8 mouse cellular contexts compared by ENCODE assay signal in the genomic region with DNA sequence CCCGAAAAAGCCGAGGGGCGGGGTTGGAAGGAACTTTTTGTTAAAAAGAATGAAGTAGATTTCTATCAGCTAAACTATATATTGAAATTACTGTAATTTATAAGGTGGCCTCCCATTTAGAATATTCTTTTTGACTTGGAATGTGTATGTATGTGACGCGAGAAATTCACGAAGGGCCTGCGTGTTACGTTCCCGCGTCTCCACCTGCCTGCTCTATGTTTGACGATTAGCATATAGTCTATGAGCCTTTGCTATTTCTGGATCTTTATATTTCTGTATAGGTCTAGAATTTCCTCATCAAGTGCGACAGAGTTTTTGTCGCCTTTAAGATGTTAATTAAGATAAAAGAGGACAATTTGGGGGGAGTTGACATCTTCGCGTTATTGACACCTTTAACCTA. TPM values are rescaled to one million over a fixed set of nuclear protein-coding genes. Genes with fewer than 3 reads are reported as not detected.
A peak's percentile ranks its signal among the peaks of the same experiment; 100 is the strongest.
DNase-seq lines count a peak whose midpoint lies in the region; ATAC-seq and TF ChIP-seq lines count a peak whose summit lies in the region.

No protein-coding gene starts in this region.

- no peaks in the 10 kb centered on the region for H3K9me3 ChIP-seq in embryonic facial prominence, embryonic 11.5 days (replicated peaks; ENCODE audit: control insufficient read depth, low read length)
- H3K9me3 ChIP-seq in intestine, embryonic 15.5 days = no peaks in the 10 kb centered on the region

- peaks cover 49% of the 10 kb centered on the region for H3K79me2 ChIP-seq in myocyte (ENCODE audit: control insufficient read depth, insufficient read depth)

- peak overlapping the region; percentile 28; the same call in 1 of the 2 replicates for H3K27ac ChIP-seq in embryonic facial prominence, embryonic 11.5 days (replicated peaks; ENCODE audit: low read depth, low read length)
- H3K27ac ChIP-seq in intestine, embryonic 15.5 days = peak overlapping the region; percentile 52; the same call in 1 of the 2 replicates

- no peaks in the 10 kb centered on the region for H3K27me3 ChIP-seq in embryonic facial prominence, embryonic 11.5 days (ENCODE audit: control insufficient read depth, insufficient read depth, low read length)
- H3K27me3 ChIP-seq in intestine, embryonic 15.5 days (replicated peaks) = no peaks in the 10 kb centered on the region
- H3K27me3 ChIP-seq in myocyte (ENCODE audit: control insufficient read depth, insufficient read depth, insufficient read length) = no peaks in the 10 kb centered on the region

- peak; percentile 35; the same call in 1 of the 2 replicates for ATAC-seq in embryonic facial prominence, embryonic 11.5 days (replicated peaks; ENCODE audit: insufficient number of reproducible peaks, low FRiP score, low TSS enrichment, low read depth)
- peak; percentile 55 for ATAC-seq in intestine, embryonic 15.5 days

- TF ChIP-seq CTCF in lung, adult 2 months (IDR thresholded peaks at IDR 0.05; ENCODE audit: insufficient read depth, low read length) = no peak

- H3ac ChIP-seq in myocyte (ENCODE audit: control insufficient read depth, insufficient read length) = peak overlapping the region; percentile 35

- no peak for TF ChIP-seq POLR2A in lung, adult 2 months (IDR thresholded peaks at IDR 0.05; ENCODE audit: borderline replicate concordance, extremely low read depth, low read depth, low read length)
- TF ChIP-seq POLR2A in myocyte (IDR thresholded peaks at IDR 0.05; ENCODE audit: insufficient read length, low read depth) = no peak

- peak overlapping the region; percentile 58 for H3K4me2 ChIP-seq in embryonic facial prominence, embryonic 11.5 days (ENCODE audit: low read depth, low read length)
- H3K4me2 ChIP-seq in intestine, embryonic 15.5 days (replicated peaks) = peak overlapping the region; percentile 68
- H3K4me2 ChIP-seq in myocyte (ENCODE audit: low read depth) = peak overlapping the region; percentile 77

- WGBS in lung, adult 2 months = 6% methylated on average over 15 of the region's 15 CpGs
- 8% methylated on average over 15 of the region's 15 CpGs for WGBS in embryonic facial prominence, embryonic 11.5 days
- 7% methylated on average over 15 of the region's 15 CpGs for WGBS in intestine, embryonic 15.5 days

- peak overlapping the region; percentile 82 for H3K9ac ChIP-seq in embryonic facial prominence, embryonic 11.5 days (replicated peaks; ENCODE audit: low read length)
- H3K9ac ChIP-seq in intestine, embryonic 15.5 days = peak overlapping the region; percentile 71

- H3K4me3 ChIP-seq in lung, adult 2 months (replicated peaks; ENCODE audit: extremely low read depth, low read depth, low read length) = peak overlapping the region; percentile 65
- peak overlapping the region; percentile 85 for H3K4me3 ChIP-seq in embryonic facial prominence, embryonic 11.5 days (ENCODE audit: low read depth, low read length)
- peak overlapping the region; percentile 74 for H3K4me3 ChIP-seq in intestine, embryonic 15.5 days (replicated peaks)
- H3K4me3 ChIP-seq in myocyte = peak overlapping the region; percentile 96

- no peak for DNase-seq in lung, adult 2 months
- no peak for DNase-seq in lung, postnatal 10 days
- DNase-seq in embryonic facial prominence, embryonic 11.5 days (ENCODE audit: low spot score) = peak; percentile 39
- no peak for DNase-seq in urinary bladder, postnatal 25 days (ENCODE audit: low spot score)
- DNase-seq in spleen, adult 18-20 months = no peak
- no peak for DNase-seq in right cerebral cortex, postnatal 25 days

- H3K36me3 ChIP-seq in embryonic facial prominence, embryonic 11.5 days (replicated peaks; ENCODE audit: control insufficient read depth, insufficient read depth, low read depth, low read length) = no peaks in the 10 kb centered on the region
- no peaks in the 10 kb centered on the region for H3K36me3 ChIP-seq in intestine, embryonic 15.5 days
- no peaks in the 10 kb centered on the region for H3K36me3 ChIP-seq in myocyte (ENCODE audit: control insufficient read depth, insufficient read depth)

- H3K4me1 ChIP-seq in lung, adult 2 months (ENCODE audit: control insufficient read depth, insufficient read depth, low read length) = peaks cover 3% of the 10 kb centered on the region
- H3K4me1 ChIP-seq in embryonic facial prominence, embryonic 11.5 days (ENCODE audit: control insufficient read depth, insufficient read depth, low read length) = no peaks in the 10 kb centered on the region
- H3K4me1 ChIP-seq in intestine, embryonic 15.5 days (replicated peaks) = 0 out of 2 replicates have a peak, but pooled peaks cover 3% of the 10 kb centered on the region

TF ChIP-seq in myocyte, 11 proteins besides CTCF, POLR2A, EP300 and RAD21:
- TF ChIP-seq TCF12 (IDR thresholded peaks at IDR 0.05; ENCODE audit: insufficient read depth, poor library complexity, severe bottlenecking) (no peak), REST (IDR thresholded peaks at IDR 0.05; ENCODE audit: insufficient read depth, insufficient read length) (no peak)

RNA-seq across cellular contexts. Expression of gene Ppwd1, which starts 0.5 kb away (rescaled TPM):
- polyA plus RNA-seq in lung, adult 2 months (2012; rRNA removed) = 0.83 and 2.1 TPM in 2 replicates
- 15.4 and 19.3 TPM in 2 replicates for polyA plus RNA-seq in embryonic facial prominence, embryonic 11.5 days (2014; fragmentation: Nextera tagmentation; extraction: Ambion mirVana)
- polyA plus RNA-seq in intestine, embryonic 15.5 days (2015; fragmentation: Nextera tagmentation; extraction: Ambion mirVana) = 12.9 and 14.8 TPM in 2 replicates
- polyA plus RNA-seq in myocyte (2012; fragmentation: generic; extraction: Trizol) = 2.7 TPM

RNA-seq across cellular contexts. Expression of gene Cenpk, which starts 0.8 kb away (rescaled TPM):
- 0.13 TPM in 1 of 2 replicates, not detected in the other for polyA plus RNA-seq in lung, adult 2 months (2012; rRNA removed)
- 84.3 and 100 TPM in 2 replicates for polyA plus RNA-seq in embryonic facial prominence, embryonic 11.5 days (2014; fragmentation: Nextera tagmentation; extraction: Ambion mirVana)
- polyA plus RNA-seq in intestine, embryonic 15.5 days (2015; fragmentation: Nextera tagmentation; extraction: Ambion mirVana) = 48.7 and 59.0 TPM in 2 replicates
- 4.0 TPM for polyA plus RNA-seq in myocyte (2012; fragmentation: generic; extraction: Trizol)

RNA-seq across cellular contexts. Expression of gene Trim23, which starts 50.6 kb away (rescaled TPM):
- polyA plus RNA-seq in lung, adult 2 months (2012; rRNA removed) = 1.7 and 3.5 TPM in 2 replicates
- 26.7 and 28.4 TPM in 2 replicates for polyA plus RNA-seq in embryonic facial prominence, embryonic 11.5 days (2014; fragmentation: Nextera tagmentation; extraction: Ambion mirVana)
- 10.9 and 13.2 TPM in 2 replicates for polyA plus RNA-seq in intestine, embryonic 15.5 days (2015; fragmentation: Nextera tagmentation; extraction: Ambion mirVana)
- 4.6 TPM for polyA plus RNA-seq in myocyte (2012; fragmentation: generic; extraction: Trizol)

RNA-seq across cellular contexts. Expression of gene Trappc13, which starts 50.9 kb away (rescaled TPM):
- 4.7 and 6.9 TPM in 2 replicates for polyA plus RNA-seq in lung, adult 2 months (2012; rRNA removed)
- 75.6 and 82.2 TPM in 2 replicates for polyA plus RNA-seq in embryonic facial prominence, embryonic 11.5 days (2014; fragmentation: Nextera tagmentation; extraction: Ambion mirVana)
- 56.2 and 61.4 TPM in 2 replicates for polyA plus RNA-seq in intestine, embryonic 15.5 days (2015; fragmentation: Nextera tagmentation; extraction: Ambion mirVana)
- polyA plus RNA-seq in myocyte (2012; fragmentation: generic; extraction: Trizol) = 22.1 TPM

RNA-seq across cellular contexts. Expression of gene Adamts6, which starts 58.5 kb away (rescaled TPM):
- 0.75 and 1.5 TPM in 2 replicates for polyA plus RNA-seq in lung, adult 2 months (2012; rRNA removed)
- polyA plus RNA-seq in embryonic facial prominence, embryonic 11.5 days (2014; fragmentation: Nextera tagmentation; extraction: Ambion mirVana) = 3.1 and 3.7 TPM in 2 replicates
- 1.7 and 2.1 TPM in 2 replicates for polyA plus RNA-seq in intestine, embryonic 15.5 days (2015; fragmentation: Nextera tagmentation; extraction: Ambion mirVana)
- 2.0 TPM for polyA plus RNA-seq in myocyte (2012; fragmentation: generic; extraction: Trizol)
